In genomic region chr8:72057643-72058042, GRCm38 (mm10) we compare ENCODE assay signal across 1 mouse cellular context. TPM values are rescaled to one million over a fixed set of nuclear protein-coding genes. Genes with fewer than 3 reads are reported as not detected.
"Had no signal": no experiment of that assay in that cellular context is flagged by ENCODE, and none has a peak within 500 bp of the region (broad histone marks: within the 10 kb centered on the region; RNA-seq: fewer than 3 reads in every experiment).

No protein-coding gene starts in this region.

RNA-seq across cellular contexts. Expression of gene Olfr373, which starts 25.3 kb away (rescaled TPM):
- total RNA-seq: neutrophil, adult 5-6 weeks had no signal
